Mouse (Mus musculus): ENCODE measurements around the gene Fto. TPM values are rescaled to one million over a fixed set of nuclear protein-coding genes. Genes with fewer than 3 reads are reported as not detected.

Gene Fto
- polyA plus RNA-seq, 1 experiment: 144 TPM

GRCm38 (mm10) chr8:91611723-91612362 lies 298.5 kb downstream of the Fto start:
- peak; percentile 86 for DNase-seq (ENCODE audit: low read depth)
- TF ChIP-seq POLR2A (IDR thresholded peaks at IDR 0.05; ENCODE audit: borderline replicate concordance, extremely low read depth, insufficient read depth, insufficient read length, poor library complexity, severe bottlenecking) (no peak), CTCF (IDR thresholded peaks at IDR 0.05; ENCODE audit: borderline replicate concordance, extremely low read depth, insufficient read depth, insufficient read length) (no peak)

GRCm38 (mm10) chr8:91612387-91613130 lies 299.2 kb downstream of the Fto start:
- no peak for TF ChIP-seq CTCF (IDR thresholded peaks at IDR 0.05; ENCODE audit: borderline replicate concordance, extremely low read depth, insufficient read depth, insufficient read length)
- TF ChIP-seq POLR2A (IDR thresholded peaks at IDR 0.05; ENCODE audit: borderline replicate concordance, extremely low read depth, insufficient read depth, insufficient read length, poor library complexity, severe bottlenecking): no peak
- DNase-seq (ENCODE audit: low read depth): peak; percentile 81

GRCm38 (mm10) chr8:91613603-91614002 lies 300.3 kb downstream of the Fto start:
- TF ChIP-seq CTCF (IDR thresholded peaks at IDR 0.05; ENCODE audit: borderline replicate concordance, extremely low read depth, insufficient read depth, insufficient read length) (no peak), POLR2A (IDR thresholded peaks at IDR 0.05; ENCODE audit: borderline replicate concordance, extremely low read depth, insufficient read depth, insufficient read length, poor library complexity, severe bottlenecking) (no peak)
- DNase-seq (ENCODE audit: low read depth): peak; percentile 54

- TF ChIP-seq CTCF (IDR thresholded peaks at IDR 0.05; ENCODE audit: borderline replicate concordance, extremely low read depth, insufficient read depth, insufficient read length): no peak
- no peak for TF ChIP-seq POLR2A (IDR thresholded peaks at IDR 0.05; ENCODE audit: borderline replicate concordance, extremely low read depth, insufficient read depth, insufficient read length, poor library complexity, severe bottlenecking)
- no peak for DNase-seq (ENCODE audit: low read depth)
Measured at GRCm38 (mm10) chr8:91615196-91615595, 301.9 kb downstream of the Fto start.

GRCm38 (mm10) chr8:91615781-91616683 lies 302.7 kb downstream of the Fto start:
- TF ChIP-seq CTCF (IDR thresholded peaks at IDR 0.05; ENCODE audit: borderline replicate concordance, extremely low read depth, insufficient read depth, insufficient read length): peak; percentile 15; the same call in 1 of the 2 replicates
- TF ChIP-seq POLR2A (IDR thresholded peaks at IDR 0.05; ENCODE audit: borderline replicate concordance, extremely low read depth, insufficient read depth, insufficient read length, poor library complexity, severe bottlenecking): no peak
- DNase-seq (ENCODE audit: low read depth): no peak

GRCm38 (mm10) chr8:91617772-91618171 lies 304.4 kb downstream of the Fto start:
- peak; percentile 79 for DNase-seq (ENCODE audit: low read depth)
- TF ChIP-seq CTCF (IDR thresholded peaks at IDR 0.05; ENCODE audit: borderline replicate concordance, extremely low read depth, insufficient read depth, insufficient read length) (no peak), POLR2A (IDR thresholded peaks at IDR 0.05; ENCODE audit: borderline replicate concordance, extremely low read depth, insufficient read depth, insufficient read length, poor library complexity, severe bottlenecking) (no peak)

GRCm38 (mm10) chr8:91622757-91623156 lies 309.4 kb downstream of the Fto start:
- peak; percentile 70 for DNase-seq (ENCODE audit: low read depth)

GRCm38 (mm10) chr8:91625686-91626558 lies 312.6 kb downstream of the Fto start:
- DNase-seq (ENCODE audit: low read depth): peak; percentile 69
- TF ChIP-seq POLR2A (IDR thresholded peaks at IDR 0.05; ENCODE audit: borderline replicate concordance, extremely low read depth, insufficient read depth, insufficient read length, poor library complexity, severe bottlenecking): no peak
- TF ChIP-seq CTCF (IDR thresholded peaks at IDR 0.05; ENCODE audit: borderline replicate concordance, extremely low read depth, insufficient read depth, insufficient read length): peak; percentile 21; the same call in 1 of the 2 replicates

More at GRCm38 (mm10) chr8:91622757-91623156, 309.4 kb downstream of the Fto start:
- TF ChIP-seq CTCF (IDR thresholded peaks at IDR 0.05; ENCODE audit: borderline replicate concordance, extremely low read depth, insufficient read depth, insufficient read length) (no peak), POLR2A (IDR thresholded peaks at IDR 0.05; ENCODE audit: borderline replicate concordance, extremely low read depth, insufficient read depth, insufficient read length, poor library complexity, severe bottlenecking) (no peak)

- no peak for DNase-seq (ENCODE audit: low read depth)
Measured at GRCm38 (mm10) chr8:91629594-91629993, 316.3 kb downstream of the Fto start.

More at GRCm38 (mm10) chr8:91629594-91629993, 316.3 kb downstream of the Fto start:
- TF ChIP-seq CTCF (IDR thresholded peaks at IDR 0.05; ENCODE audit: borderline replicate concordance, extremely low read depth, insufficient read depth, insufficient read length): no peak
- TF ChIP-seq POLR2A (IDR thresholded peaks at IDR 0.05; ENCODE audit: borderline replicate concordance, extremely low read depth, insufficient read depth, insufficient read length, poor library complexity, severe bottlenecking): no peak

Measured in brain, embryonic 14.5 days (tissue).